Mouse (Mus musculus): ENCODE data around the gene Setmar.

- TF ChIP-seq CTCF (IDR thresholded peaks at IDR 0.05; ENCODE audit: low read depth, low read length) (no peak), POLR2A (IDR thresholded peaks at IDR 0.05; ENCODE audit: extremely low read depth, insufficient read depth, low read length) (peak; percentile 51)
Measured at GRCm38 (mm10) chr6:108064918-108065526, at the start of gene Setmar.
